16 mouse cellular contexts compared by ENCODE assay signal in the genomic region with DNA sequence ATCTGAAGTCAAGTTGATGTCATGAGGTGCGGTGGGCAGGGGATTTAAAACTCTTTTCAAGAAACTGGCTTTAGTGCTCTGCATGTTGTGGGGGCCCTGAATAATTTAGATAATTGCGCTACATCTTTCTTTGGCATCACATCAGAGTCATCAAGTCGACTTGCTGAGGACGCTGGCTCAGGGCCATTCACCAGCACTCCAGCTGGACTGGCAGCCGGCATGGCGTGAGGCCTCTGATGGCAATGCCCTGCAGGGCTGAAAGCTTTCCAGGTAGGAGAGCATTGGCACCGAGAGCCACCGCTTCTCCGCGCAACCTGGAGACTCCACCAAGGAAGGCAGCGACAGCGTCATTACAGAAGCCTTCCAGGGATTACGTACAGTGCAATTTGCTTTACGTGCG.
A peak's percentile ranks its signal among the peaks of the same experiment; 100 is the strongest.
DNase-seq lines count a peak whose midpoint lies in the region; ATAC-seq and TF ChIP-seq lines count a peak whose summit lies in the region.
"Had no signal": no experiment of that assay in that cellular context is flagged by ENCODE, and none has a peak within 500 bp of the region (broad histone marks: within the 10 kb centered on the region; RNA-seq: fewer than 3 reads in every experiment).

No protein-coding gene starts in this region.

- ATAC-seq in midbrain, embryonic 16.5 days: 0 out of 2 replicates have a peak, but pooled peaks have one; percentile 28
- ATAC-seq in midbrain, embryonic 13.5 days: no peak

- no peak overlapping the region for H3K4me3 ChIP-seq in midbrain, embryonic 16.5 days (ENCODE audit: low read depth, low read length)
- no peak overlapping the region for H3K4me3 ChIP-seq in midbrain, embryonic 13.5 days (replicated peaks)
- H3K4me3 ChIP-seq in cerebellum, adult 2 months (replicated peaks; ENCODE audit: insufficient read depth, low read depth, low read length): no peak overlapping the region
- H3K4me3 ChIP-seq in kidney, adult 2 months (ENCODE audit: insufficient read depth, low read depth, low read length): no peak overlapping the region
- H3K4me3 ChIP-seq: embryonic facial prominence, embryonic 13.5 days; limb, embryonic 10.5 days had no signal

- no peak overlapping the region for H3K27ac ChIP-seq in midbrain, embryonic 16.5 days (ENCODE audit: low read length)
- H3K27ac ChIP-seq in midbrain, embryonic 13.5 days: no peak overlapping the region
- no peak overlapping the region for H3K27ac ChIP-seq in cerebellum, adult 2 months (ENCODE audit: insufficient read depth, low read length)
- H3K27ac ChIP-seq in kidney, adult 2 months (ENCODE audit: insufficient read depth, low read depth, low read length): no peak overlapping the region
- H3K27ac ChIP-seq: embryonic facial prominence, embryonic 13.5 days; hindbrain, embryonic 14.5 days; limb, embryonic 10.5 days; liver, embryonic 14.5 days had no signal

- WGBS in midbrain, embryonic 16.5 days: 78% methylated on average over 15 of the region's 15 CpGs
- WGBS in midbrain, embryonic 13.5 days: 93% methylated on average over 15 of the region's 15 CpGs
- 9% methylated on average over 15 of the region's 15 CpGs for WGBS in cerebellum, adult 2 months
- 84% methylated on average over 15 of the region's 15 CpGs for WGBS in kidney, adult 2 months

- H3K9ac ChIP-seq in midbrain, embryonic 16.5 days (ENCODE audit: low read depth, low read length): no peak overlapping the region
- no peak overlapping the region for H3K9ac ChIP-seq in midbrain, embryonic 13.5 days (replicated peaks)
- H3K9ac ChIP-seq: embryonic facial prominence, embryonic 13.5 days; hindbrain, embryonic 14.5 days; liver, embryonic 14.5 days had no signal

- TF ChIP-seq CTCF in cerebellum, adult 2 months (IDR thresholded peaks at IDR 0.05; ENCODE audit: borderline replicate concordance, insufficient read depth, low read depth, low read length): no peak
- no peak for TF ChIP-seq CTCF in kidney, adult 2 months (conservative IDR thresholded peaks at IDR 0.05; ENCODE audit: insufficient read depth, insufficient read length, low read depth, low read length)

- intact Hi-C loops in gastrocnemius, postnatal 14 days (cut with DNase I; ENCODE audit: low total_unique reads): no loop called here

- no peaks in the 10 kb centered on the region for H3K4me1 ChIP-seq in midbrain, embryonic 16.5 days (ENCODE audit: control insufficient read depth, insufficient read depth, low read length)
- H3K4me1 ChIP-seq in midbrain, embryonic 13.5 days (replicated peaks): no peaks in the 10 kb centered on the region
- H3K4me1 ChIP-seq in cerebellum, adult 2 months (ENCODE audit: control insufficient read depth, insufficient read depth, low read length): no peaks in the 10 kb centered on the region
- no peaks in the 10 kb centered on the region for H3K4me1 ChIP-seq in kidney, adult 2 months (ENCODE audit: control insufficient read depth, insufficient read depth, low read length)
- H3K4me1 ChIP-seq: limb, embryonic 10.5 days had no signal

- no peak for TF ChIP-seq POLR2A in cerebellum, adult 2 months (IDR thresholded peaks at IDR 0.05; ENCODE audit: borderline replicate concordance, insufficient read depth, low read length)
- TF ChIP-seq POLR2A in kidney, adult 2 months (IDR thresholded peaks at IDR 0.05; ENCODE audit: low read depth, low read length): no peak

- no peak overlapping the region for H3K4me2 ChIP-seq in midbrain, embryonic 16.5 days (ENCODE audit: low read length)
- H3K4me2 ChIP-seq in midbrain, embryonic 13.5 days (replicated peaks): no peak overlapping the region
- H3K4me2 ChIP-seq: embryonic facial prominence, embryonic 13.5 days; hindbrain, embryonic 14.5 days had no signal

- H3K27me3 ChIP-seq in midbrain, embryonic 16.5 days (ENCODE audit: control insufficient read depth, insufficient read depth, low read depth, low read length): no peaks in the 10 kb centered on the region
- no peaks in the 10 kb centered on the region for H3K27me3 ChIP-seq in midbrain, embryonic 13.5 days
- no peaks in the 10 kb centered on the region for H3K27me3 ChIP-seq in cerebellum, adult 2 months (ENCODE audit: control insufficient read depth, insufficient read depth, low read length)
- no peaks in the 10 kb centered on the region for H3K27me3 ChIP-seq in kidney, adult 2 months (replicated peaks; ENCODE audit: control insufficient read depth, insufficient read depth, low read length)

- no peaks in the 10 kb centered on the region; the same call in 1 of the 2 replicates for H3K9me3 ChIP-seq in midbrain, embryonic 16.5 days (replicated peaks; ENCODE audit: control insufficient read depth, low read length, poor library complexity, severe bottlenecking)
- H3K9me3 ChIP-seq in midbrain, embryonic 13.5 days: no peaks in the 10 kb centered on the region
- H3K9me3 ChIP-seq: embryonic facial prominence, embryonic 13.5 days; limb, embryonic 10.5 days had no signal

- peak; percentile 23 for DNase-seq in gastrocnemius, postnatal 14 days
- DNase-seq in gastrocnemius, postnatal 10 days: no peak
- DNase-seq in cerebellum, adult 2 months: peak; percentile 73 to 84
- DNase-seq in natural killer cell, adult 2 months (ENCODE audit: low spot score in 2 of 2): no peak
- no peak for DNase-seq in kidney, adult 2 months
- DNase-seq: kidney, adult 11 months; kidney, postnatal 25 days; layer of hippocampus, postnatal 36 days; lung, postnatal 14 days; right cerebral cortex, postnatal 14 days had no signal

- no peaks in the 10 kb centered on the region for H3K36me3 ChIP-seq in midbrain, embryonic 16.5 days (ENCODE audit: control insufficient read depth, insufficient read depth, low read length)
- H3K36me3 ChIP-seq in midbrain, embryonic 13.5 days: no peaks in the 10 kb centered on the region
- H3K36me3 ChIP-seq in kidney, adult 2 months (ENCODE audit: control insufficient read depth, insufficient read depth, low read length): no peaks in the 10 kb centered on the region
- H3K36me3 ChIP-seq: embryonic facial prominence, embryonic 13.5 days; limb, embryonic 10.5 days had no signal

Comparison
In these comparisons a context has a peak if more than half of its experiments do, and no peak if none do; other contexts are left out.
1. DNase-seq: peak in gastrocnemius, postnatal 14 days (single experiment) and cerebellum, adult 2 months (2 of 2); none in gastrocnemius, postnatal 10 days (single experiment), natural killer cell, adult 2 months (0 of 2) and kidney, adult 2 months (single experiment).